Comparison of ENCODE assay signal across 9 mouse cellular contexts in genomic region chr11:47304702-47305450, GRCm38 (mm10).
DNase-seq lines count a peak whose midpoint lies in the region; ATAC-seq lines count a peak whose summit lies in the region.
"Had no signal": no experiment of that assay in that cellular context is flagged by ENCODE, and none has a peak within 500 bp of the region (broad histone marks: within the 10 kb centered on the region; RNA-seq: fewer than 3 reads in every experiment).

No protein-coding gene starts in this region.

- H3K4me3 ChIP-seq in heart, embryonic 11.5 days (ENCODE audit: low read depth, low read length), result no peak overlapping the region
- no peak overlapping the region for H3K4me3 ChIP-seq in midbrain, embryonic 10.5 days

- no peaks in the 10 kb centered on the region for H3K36me3 ChIP-seq in heart, embryonic 11.5 days (ENCODE audit: control insufficient read depth, insufficient read depth, low read length)
- no peaks in the 10 kb centered on the region for H3K36me3 ChIP-seq in midbrain, embryonic 10.5 days

- no peaks in the 10 kb centered on the region for H3K4me1 ChIP-seq in heart, embryonic 11.5 days (ENCODE audit: control insufficient read depth, insufficient read depth, low read length)
- H3K4me1 ChIP-seq in midbrain, embryonic 10.5 days, result no peaks in the 10 kb centered on the region

- no peak overlapping the region for H3K4me2 ChIP-seq in heart, embryonic 11.5 days

- no peak for ATAC-seq in heart, embryonic 11.5 days (replicated peaks; ENCODE audit: insufficient number of reproducible peaks, low FRiP score, low TSS enrichment)

- no peaks in the 10 kb centered on the region for H3K9me3 ChIP-seq in heart, embryonic 11.5 days (replicated peaks; ENCODE audit: control insufficient read depth, low read length)
- no peaks in the 10 kb centered on the region for H3K9me3 ChIP-seq in midbrain, embryonic 10.5 days (replicated peaks)

- intact Hi-C loops in left cerebral cortex, postnatal 14 days (cut with DNase I), result no loop called here

- WGBS in heart, embryonic 11.5 days (ENCODE audit: insufficient replicate concordance), result 72% methylated on average over 12 of the region's 12 CpGs
- WGBS in midbrain, embryonic 10.5 days, result 92% methylated on average over 12 of the region's 12 CpGs

- no peaks in the 10 kb centered on the region for H3K27me3 ChIP-seq in heart, embryonic 11.5 days (ENCODE audit: control insufficient read depth, insufficient read depth, low read length)
- H3K27me3 ChIP-seq in midbrain, embryonic 10.5 days (ENCODE audit: low read depth, poor library complexity, severe bottlenecking), result no peaks in the 10 kb centered on the region

- DNase-seq in heart, adult 9 months (ENCODE audit: low spot score in 2 of 2), result peak; percentile 13 to 30
- peak; percentile 87 for DNase-seq in adipocyte (ENCODE audit: low spot score)
- peak; percentile 20 for DNase-seq in heart, postnatal 4 days
- DNase-seq in left cerebral cortex, postnatal 14 days (ENCODE audit: low spot score in 2 of 2), result peak; percentile 41 to 89
- no peak for DNase-seq in cerebellum, postnatal 36 days
- DNase-seq in midbrain, embryonic 10.5 days (ENCODE audit: low spot score), result no peak
- no peak for DNase-seq in embryo, embryonic 11 days
- DNase-seq: cerebellum, adult 18-20 months had no signal

- H3K27ac ChIP-seq in heart, embryonic 11.5 days (ENCODE audit: low read depth, low read length), result no peak overlapping the region
- no peak overlapping the region for H3K27ac ChIP-seq in midbrain, embryonic 10.5 days (replicated peaks)

- no peak overlapping the region for H3K9ac ChIP-seq in heart, embryonic 11.5 days (ENCODE audit: low read depth, low read length)

Comparison
In these comparisons a context has a peak if more than half of its experiments do, and no peak if none do; other contexts are left out.
1. DNase-seq: peak in heart, adult 9 months (2 of 2), adipocyte (single experiment), heart, postnatal 4 days (single experiment) and left cerebral cortex, postnatal 14 days (2 of 2); none in cerebellum, postnatal 36 days (0 of 2), midbrain, embryonic 10.5 days (single experiment) and embryo, embryonic 11 days (single experiment).